Mouse (Mus musculus) stomach, postnatal 0 days (tissue): ENCODE data around the gene Tmem243. TPM values are rescaled to one million over a fixed set of nuclear protein-coding genes. Genes with fewer than 3 reads are reported as not detected.
A peak's percentile ranks its signal among the peaks of the same experiment; 100 is the strongest.

Source experiments
- ATAC-seq: fragments of 200-750 bp; cut with Nextera tagmentation; 2 replicates; pipeline ENCODE4 v1.8.0; 2017; ENCODE audit not compliant: low FRiP score, low TSS enrichment
- DNase-seq: peaks from one replicate; pipeline ENCODE4 v3.0.0-alpha.2; 2016; ENCODE audit warnings: low spot score
- H3K27ac ChIP-seq: fragments of 300-500 bp; sonication (generic); replicated peaks from 2 replicates; pipeline ENCODE4 v1.5.1; 2014; ENCODE audit warnings: mild to moderate bottlenecking, control low read depth
- H3K27me3 ChIP-seq: fragments of 300-500 bp; sonication (generic); 2 replicates; pipeline ENCODE4 v1.6.1; 2014; ENCODE audit warnings: low read length; ENCODE audit not compliant: control insufficient read depth, insufficient read depth
- H3K36me3 ChIP-seq: fragments of 300-500 bp; sonication (generic); 2 replicates; pipeline ENCODE4 v1.6.1; 2014; ENCODE audit warnings: low read length, mixed read lengths; ENCODE audit not compliant: control insufficient read depth, insufficient read depth
- H3K4me1 ChIP-seq: fragments of 300-500 bp; sonication (generic); replicated peaks from 2 replicates; pipeline ENCODE4 v1.6.1; 2014; ENCODE audit warnings: antibody characterized with exemption; ENCODE audit not compliant: control insufficient read depth, insufficient read depth
- H3K4me2 ChIP-seq: fragments of 300-500 bp; sonication (generic); replicated peaks from 2 replicates; pipeline ENCODE4 v1.6.1; 2014; ENCODE audit warnings: low read depth, mild to moderate bottlenecking, control low read depth, moderate library complexity
- H3K4me3 ChIP-seq: fragments of 300-500 bp; sonication (generic); 2 replicates; pipeline ENCODE4 v1.5.1; 2014; ENCODE audit warnings: low read depth, low read length, control low read depth
- H3K9ac ChIP-seq: fragments of 300-500 bp; sonication (generic); 2 replicates; pipeline ENCODE4 v1.6.1; 2014; ENCODE audit warnings: mild to moderate bottlenecking, low read length, control low read depth, mixed read lengths
- H3K9me3 ChIP-seq: fragments of 300-500 bp; sonication (generic); 2 replicates; pipeline ENCODE4 v1.6.1; 2016; ENCODE audit warnings: low read length; ENCODE audit not compliant: control insufficient read depth
- CTCF ChIP-seq: IDR thresholded peaks from 2 replicates; pipeline ENCODE4 v1.5.1; 2016; ENCODE audit warnings: antibody characterized with exemption, low read depth, mild to moderate bottlenecking, moderate library complexity
- EP300 ChIP-seq: optimal IDR thresholded peaks from 2 replicates; pipeline ENCODE3; 2016; ENCODE audit warnings: antibody characterized with exemption
- WGBS: fragments of 180-500 bp; shearing (Covaris S2); extraction: QIAGEN DNeasy Blood & Tissue Kit; methylation state at CpG from one replicate; pipeline ENCODE4 v1.1.7; 2014; 5-methylcytosine and 5-hydroxymethylcytosine counted together
- polyA plus RNA-seq: library from polyadenylated mRNA; unstranded; fragments of >200 nt; fragmentation: Nextera tagmentation; extraction: Ambion mirVana; gene quantifications from 2 replicates; pipeline ENCODE4 v1.2.1, GENCODE M21; 2015

The Tmem243 gene
- polyA plus RNA-seq, 1 experiment from 2014 or later: 19.7 TPM

DNA sequence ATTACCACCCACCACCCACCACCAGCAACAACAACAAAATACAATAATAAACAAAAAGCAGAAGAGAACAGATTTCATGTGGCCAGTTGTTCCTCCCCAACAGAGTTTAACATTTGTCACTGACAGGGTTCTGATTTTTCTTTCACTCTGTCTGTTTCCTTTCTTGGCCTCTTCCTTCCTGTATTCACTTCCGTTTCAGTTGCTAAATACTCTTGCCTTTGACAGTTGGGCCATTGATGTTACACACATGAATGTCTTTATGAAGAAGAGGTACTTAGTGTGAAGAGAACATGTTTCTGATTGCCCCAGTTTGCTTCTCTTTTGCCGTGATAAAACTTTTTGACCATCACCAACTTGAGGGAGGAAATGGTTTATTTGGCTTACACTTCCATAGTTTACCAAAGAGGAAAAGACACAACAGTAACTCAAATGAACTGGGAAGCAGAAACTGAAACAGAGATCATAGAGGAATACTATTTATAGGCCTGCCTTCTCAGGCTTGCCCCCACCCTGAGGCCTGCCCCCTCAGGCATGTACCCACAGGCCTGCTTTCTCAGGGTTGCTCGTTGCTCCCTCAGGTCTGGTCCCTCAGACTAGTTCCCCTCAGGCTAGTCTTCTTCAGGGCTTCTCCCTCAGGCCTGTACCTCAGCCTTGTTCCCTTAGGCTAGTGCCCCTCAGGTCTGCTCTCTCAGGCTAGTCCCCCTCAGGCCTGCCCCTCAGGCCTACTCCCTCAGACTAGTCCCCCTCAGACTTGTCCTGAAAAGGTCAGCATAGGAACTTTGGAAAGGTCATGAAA is 13.3 kb upstream of the Tmem243 start:
- H3K4me1 ChIP-seq: no peaks in the 10 kb centered on the region
- no peak overlapping the region for H3K4me2 ChIP-seq
- H3K27me3 ChIP-seq: no peaks in the 10 kb centered on the region; the same call in 1 of the 2 replicates
- H3K4me3 ChIP-seq: no peak overlapping the region
- ATAC-seq: no peak
- no peaks in the 10 kb centered on the region for H3K9me3 ChIP-seq
- no peak overlapping the region for H3K27ac ChIP-seq
- TF ChIP-seq CTCF (no peak), EP300 (no peak)
- 64% methylated on average over 3 of the region's 3 CpGs for WGBS
- H3K36me3 ChIP-seq: no peaks in the 10 kb centered on the region
- no peak for DNase-seq
- no peak overlapping the region for H3K9ac ChIP-seq

DNA sequence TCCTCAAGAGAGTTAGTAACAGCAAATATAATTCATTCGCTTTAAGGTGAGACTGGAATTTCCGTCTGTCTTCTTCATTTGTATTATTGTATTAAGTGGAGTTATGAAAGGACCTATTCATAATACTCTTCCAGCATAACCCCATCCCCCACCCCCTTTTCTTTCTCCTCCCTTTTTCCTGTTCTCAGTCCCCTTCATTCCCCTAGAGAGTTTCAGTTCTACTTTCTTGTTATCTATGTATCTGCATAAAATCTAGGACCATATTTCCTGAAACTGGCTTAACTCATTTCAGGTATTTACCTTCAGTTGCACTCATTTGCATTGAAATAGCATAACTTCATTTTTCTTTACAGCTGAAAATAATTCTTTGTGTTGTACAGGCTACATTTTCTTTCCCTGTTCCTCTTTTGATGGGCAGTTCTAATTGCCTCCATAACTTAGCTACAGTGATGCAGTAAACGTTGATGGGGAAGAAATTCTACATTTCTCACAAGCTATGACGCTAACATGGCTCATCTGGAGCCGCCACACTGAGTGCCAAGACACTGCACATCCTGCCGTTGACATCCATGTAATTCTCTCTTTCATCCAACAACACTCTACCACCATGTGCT is 9.9 kb upstream of the Tmem243 start:
- Histone ChIP-seq H3K36me3 (no peaks in the 10 kb centered on the region), H3K4me2 (no peak overlapping the region), H3K9ac (no peak overlapping the region), H3K27me3 (no peaks in the 10 kb centered on the region; the same call in 1 of the 2 replicates), H3K4me3 (no peak overlapping the region), H3K9me3 (no peaks in the 10 kb centered on the region), H3K4me1 (no peaks in the 10 kb centered on the region), H3K27ac (no peak overlapping the region)
- DNase-seq: no peak
- no peak for ATAC-seq
- WGBS: 71% methylated on average over 6 of the region's 6 CpGs
- TF ChIP-seq CTCF: no peak

DNA sequence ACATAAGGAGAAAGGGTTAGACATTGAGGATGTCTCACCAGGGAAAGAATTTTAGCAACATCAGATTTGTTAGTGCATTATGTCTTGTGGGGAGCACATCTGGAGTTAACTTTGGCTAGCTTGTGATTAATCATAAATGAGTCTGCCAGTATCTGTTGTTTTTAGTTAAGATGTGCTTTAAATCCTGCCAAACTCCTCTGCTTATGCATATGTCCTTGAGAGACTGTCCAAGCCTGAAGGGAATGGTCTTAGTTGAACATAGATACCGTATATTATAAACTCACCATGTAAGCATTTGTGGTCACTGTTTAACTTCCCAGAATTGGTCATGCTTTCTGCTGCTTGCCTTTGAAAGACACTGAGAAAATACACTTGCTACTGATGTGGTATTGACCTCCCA is 7.8 kb upstream of the Tmem243 start:
- TF ChIP-seq EP300 (no peak), CTCF (no peak)

DNA sequence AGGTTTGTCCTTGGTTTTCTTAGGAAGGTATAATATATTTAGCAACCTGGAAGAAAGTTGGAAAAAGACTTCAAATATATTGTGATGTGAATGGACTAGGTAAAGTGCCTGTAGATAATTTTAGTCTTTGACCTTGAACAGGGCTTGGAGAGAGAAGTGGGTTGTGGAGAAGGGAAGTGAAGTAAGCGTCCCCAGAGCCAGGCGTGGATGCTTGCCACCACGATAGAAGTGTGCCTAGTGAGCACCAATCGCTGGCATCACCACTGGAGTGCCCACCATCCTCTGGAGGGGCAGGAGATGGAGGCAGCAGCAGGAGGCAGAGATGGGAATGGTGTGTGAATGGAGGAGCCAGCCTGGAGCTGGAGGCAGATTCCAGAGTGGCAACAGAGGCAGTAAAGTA is 7.0 kb upstream of the Tmem243 start:
- Histone ChIP-seq H3K4me2 (no peak overlapping the region), H3K4me1 (no peaks in the 10 kb centered on the region), H3K36me3 (no peaks in the 10 kb centered on the region), H3K4me3 (no peak overlapping the region), H3K9ac (no peak overlapping the region), H3K27me3 (no peaks in the 10 kb centered on the region; the same call in 1 of the 2 replicates), H3K27ac (no peak overlapping the region), H3K9me3 (no peaks in the 10 kb centered on the region)
- no peak for ATAC-seq
- DNase-seq: no peak
- TF ChIP-seq EP300 (no peak), CTCF (no peak)
- WGBS: 80% methylated on average over 4 of the region's 4 CpGs

More for the DNA sequence above, 7.8 kb upstream of the Tmem243 start:
- H3K4me3 ChIP-seq: no peak overlapping the region
- H3K36me3 ChIP-seq: no peaks in the 10 kb centered on the region
- no peaks in the 10 kb centered on the region for H3K9me3 ChIP-seq
- H3K4me2 ChIP-seq: no peak overlapping the region
- no peak overlapping the region for H3K9ac ChIP-seq
- DNase-seq: no peak
- no peak overlapping the region for H3K27ac ChIP-seq
- H3K27me3 ChIP-seq: no peaks in the 10 kb centered on the region; the same call in 1 of the 2 replicates
- 54% methylated on average over 1 of the region's 1 CpGs for WGBS
- H3K4me1 ChIP-seq: no peaks in the 10 kb centered on the region
- no peak for ATAC-seq

DNA sequence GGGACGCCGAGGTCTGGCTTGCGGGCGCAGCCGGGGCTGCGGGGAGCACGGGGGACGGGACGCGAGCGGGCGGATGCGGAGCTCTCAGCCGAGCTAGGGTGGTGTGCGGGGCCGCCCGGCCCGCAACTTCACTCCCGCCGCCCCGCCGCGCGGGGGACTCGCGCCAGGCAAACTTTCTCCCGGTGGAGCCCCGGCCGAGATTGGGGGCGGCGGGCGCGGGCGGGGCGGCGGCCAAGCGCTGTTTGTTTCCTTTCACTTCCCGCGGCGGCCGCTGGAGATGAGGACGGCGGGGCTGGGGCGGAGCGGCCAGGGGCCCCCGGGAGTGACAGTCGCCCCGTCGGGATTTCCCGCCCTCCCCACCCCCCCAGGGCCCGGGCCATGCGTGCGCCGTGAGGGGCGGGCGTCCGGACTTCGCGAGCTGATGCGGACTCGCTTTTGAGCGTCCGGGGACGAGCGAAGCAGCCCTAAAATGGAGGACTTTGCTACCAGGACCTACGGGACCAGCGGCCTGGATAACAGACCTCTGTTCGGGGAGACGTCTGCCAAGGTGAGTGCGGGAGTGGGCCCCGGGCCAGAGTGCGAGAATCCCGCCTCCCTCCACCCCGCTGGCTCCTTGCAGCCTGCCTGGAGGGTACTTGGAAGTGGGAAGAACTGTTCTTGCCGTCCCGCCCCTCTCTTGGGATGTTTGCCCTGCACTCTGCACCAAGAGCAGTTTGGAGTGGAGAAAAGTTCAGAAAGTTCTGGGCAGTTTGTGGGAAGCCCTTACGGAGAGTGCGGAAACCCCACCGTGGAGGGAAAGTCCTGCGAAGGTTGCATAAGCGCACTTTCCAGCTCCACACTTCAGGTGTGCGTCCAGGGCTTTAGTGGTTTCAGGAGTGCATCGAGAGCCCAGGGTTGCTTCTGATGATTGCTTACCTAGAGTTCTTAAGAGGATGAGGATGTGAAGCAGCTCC is 657 bp downstream of the Tmem243 start:
- TF ChIP-seq EP300: no peak
- TF ChIP-seq CTCF: no peak
- H3K9ac ChIP-seq: peak overlapping the region; percentile 93
- no peaks in the 10 kb centered on the region for H3K4me1 ChIP-seq
- H3K27ac ChIP-seq: peak overlapping the region; percentile 88
- 2% methylated on average over 70 of the region's 83 CpGs for whole genome bisulfite sequencing
- ATAC-seq (peak; percentile 77), DNase-seq (peak; percentile 71)
- no peaks in the 10 kb centered on the region for H3K27me3 ChIP-seq
- no peaks in the 10 kb centered on the region for H3K9me3 ChIP-seq
- H3K4me3 ChIP-seq: peak overlapping the region; percentile 99
- peak overlapping the region; percentile 88 for H3K4me2 ChIP-seq
- no peaks in the 10 kb centered on the region for H3K36me3 ChIP-seq
